Mouse (Mus musculus) spleen, adult 2 months (tissue): ENCODE data around the gene Rassf2.

Source experiments
- CTCF ChIP-seq: fragments of 200-500 bp; IDR thresholded peaks from 2 replicates; pipeline ENCODE4 v1.5.1; 2011; ENCODE audit warnings: mild to moderate bottlenecking, inconsistent platforms; ENCODE audit not compliant: insufficient read depth, insufficient read length, insufficient replicate concordance; ENCODE audit errors: extremely low read depth
- POLR2A ChIP-seq: fragments of 200-500 bp; IDR thresholded peaks from 2 replicates; pipeline ENCODE4 v1.6.1; 2011; ENCODE audit warnings: low read depth, low read length, inconsistent platforms

DNA sequence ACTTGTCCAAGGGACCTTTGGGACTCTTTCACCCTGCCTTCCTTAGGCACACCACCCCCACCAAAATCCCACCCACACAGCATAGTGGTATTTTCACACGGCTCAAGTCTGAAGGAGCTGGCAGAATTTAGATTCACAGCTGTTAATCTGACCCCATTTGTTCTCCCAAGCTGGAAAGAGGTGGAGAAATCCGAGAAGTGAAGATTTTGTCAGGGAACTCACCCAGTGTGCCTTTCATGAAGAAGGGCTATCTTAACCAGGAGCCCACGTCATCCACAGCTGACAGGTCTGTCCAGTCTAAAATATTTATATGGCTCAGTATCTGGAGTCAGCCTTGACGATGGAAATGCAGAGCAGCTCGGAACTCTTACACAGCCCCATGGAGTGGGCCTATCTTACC lies 6.3 kb upstream of the Rassf2 start:
- TF ChIP-seq CTCF (no peak), POLR2A (no peak)
